Mouse (Mus musculus) testis, adult 2 months (tissue): ENCODE measurements around the gene Kcnk15.

Experiments used
- CTCF ChIP-seq: fragments of 200-500 bp; IDR thresholded peaks from 2 replicates; pipeline ENCODE4 v1.5.1; 2012; ENCODE audit warnings: low read depth, mild to moderate bottlenecking, inconsistent platforms, low read length, moderate library complexity; ENCODE audit not compliant: control insufficient read depth, insufficient read depth, insufficient replicate concordance
- POLR2A ChIP-seq: fragments of 200-500 bp; IDR thresholded peaks from 2 replicates; pipeline ENCODE4 v1.6.1; 2012; ENCODE audit warnings: low read depth, mild to moderate bottlenecking, inconsistent platforms, low read length, moderate library complexity; ENCODE audit not compliant: control insufficient read depth

DNA sequence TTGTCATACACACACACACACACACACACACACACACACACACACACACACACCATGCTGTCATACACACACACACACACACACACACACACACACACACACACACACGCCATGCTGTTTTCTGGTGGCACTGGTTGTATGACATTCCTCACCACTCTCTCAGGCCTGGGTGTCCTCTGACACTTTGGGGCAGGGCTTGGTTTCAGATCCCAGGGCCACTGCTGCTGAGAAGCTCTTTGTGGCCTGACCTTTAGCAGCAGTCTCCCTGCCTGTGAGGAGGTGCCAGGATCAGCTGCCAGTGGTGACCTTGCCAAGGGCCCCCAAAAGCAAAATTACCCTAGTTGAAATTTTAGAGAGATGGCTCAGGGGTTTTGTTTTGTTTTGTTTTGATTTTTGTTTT lies 27.6 kb upstream of the Kcnk15 start:
- TF ChIP-seq POLR2A (no peak), CTCF (no peak)
